Mouse (Mus musculus) heart, adult 2 months (tissue): ENCODE data around the gene Ccnyl1. TPM values are rescaled to one million over a fixed set of nuclear protein-coding genes. Genes with fewer than 3 reads are reported as not detected.
"Not testable (repeated sequence)": the region's sequence is repeated elsewhere in the genome, so short reads cannot be mapped to it uniquely, and the experiment has no call there.

Source experiments
- DNase-seq, 2 experiments: peaks; one replicate each; pipeline ENCODE4 v3.0.0; 2021
- H3K27ac ChIP-seq: fragments of 200-600 bp; 2 replicates; pipeline ENCODE4 v1.8.1; 2022
- H3K27me3 ChIP-seq: fragments of 200-500 bp; 2 replicates; pipeline ENCODE4 v1.6.1; 2012; ENCODE audit warnings: mild to moderate bottlenecking, low read length, inconsistent platforms, mixed read lengths; ENCODE audit not compliant: control insufficient read depth, insufficient read depth
- H3K36me3 ChIP-seq: fragments of 200-500 bp; 2 replicates; pipeline ENCODE4 v1.6.1; 2012; ENCODE audit warnings: low read length, inconsistent platforms; ENCODE audit not compliant: control insufficient read depth, insufficient read depth
- H3K4me1 ChIP-seq: fragments of 200-500 bp; 2 replicates; pipeline ENCODE4 v1.6.1; 2011; ENCODE audit warnings: low read length; ENCODE audit not compliant: control insufficient read depth, insufficient read depth
- H3K4me3 ChIP-seq: fragments of 200-600 bp; 2 replicates; pipeline ENCODE4 v1.8.1; 2022
- H3K79me2 ChIP-seq: fragments of 200-500 bp; replicated peaks from 2 replicates; pipeline ENCODE4 v1.6.1; 2012; ENCODE audit warnings: mild to moderate bottlenecking, inconsistent platforms, low read length, moderate library complexity, mixed read lengths; ENCODE audit not compliant: control insufficient read depth, insufficient read depth
- H3K9ac ChIP-seq: fragments of 200-500 bp; 2 replicates; pipeline ENCODE4 v1.6.1; 2012; ENCODE audit warnings: low read depth, mild to moderate bottlenecking, control low read depth, inconsistent platforms, low read length, mixed read lengths
- CTCF ChIP-seq: fragments of 200-600 bp; IDR thresholded peaks from 2 replicates; pipeline ENCODE4 v1.8.1; 2022; ENCODE audit warnings: antibody characterized with exemption, mild to moderate bottlenecking, moderate library complexity
- EP300 ChIP-seq: fragments of 200-500 bp; IDR thresholded peaks from 2 replicates; pipeline ENCODE4 v1.6.1; 2011; ENCODE audit warnings: low read depth, low read length, control low read depth; ENCODE audit not compliant: insufficient read depth
- POLR2A ChIP-seq: fragments of 200-500 bp; IDR thresholded peaks from 2 replicates; pipeline ENCODE4 v1.6.1; 2011; ENCODE audit warnings: mild to moderate bottlenecking, low read depth, low read length, control low read depth; ENCODE audit not compliant: insufficient read depth
- WGBS: fragments of 180-500 bp; shearing (Covaris S2); methylation state at CpG from one replicate; pipeline ENCODE4 v1.1.7; 2018; 5-methylcytosine and 5-hydroxymethylcytosine counted together
- intact Hi-C: fragments of 180-260 bp; cut with DNase I; formaldehyde crosslinking; loops from one replicate; pipeline ENCODE4 v1.15.1; 2025
- long read RNA-seq: library from polyadenylated mRNA; stranded (forward); transcript quantifications from one replicate; pipeline ENCODE4 v2.0.0, GENCODE M21; 2021
- polyA plus RNA-seq: library from polyadenylated mRNA; depleted of rRNA; stranded (reverse); fragments of >200 nt; gene quantifications from 2 replicates; pipeline ENCODE4 v1.2.3, GENCODE M21; 2012; rRNA removed
- total RNA-seq, 2 experiments: library from RNA; stranded (reverse); gene quantifications; 2 replicates each; pipeline ENCODE4 v1.2.3; 2021

Ccnyl1 gene
- total RNA-seq (10 to 100 TPM; 12.5 to 18.6 TPM), polyA plus RNA-seq (16.0 and 20.6 TPM in 2 replicates)
- long read RNA-seq, transcript Ccnyl1-201 (10 exons, 2,923 nt), result major isoform, 9 of 11 reads
- long read RNA-seq, partial matches to known transcripts, result 0 of 11 reads
- long read RNA-seq, other reads (novel, unspliced or antisense), result 2 of 11 reads

- Histone ChIP-seq H3K4me1 (peaks cover 6% of the 10 kb centered on the region), H3K9ac (peak within 1 kb of the TSS; percentile 97), H3K79me2 (peaks cover 2% of the 10 kb centered on the region; the same call in 1 of the 2 replicates), H3K36me3 (peaks cover 11% of the 10 kb centered on the region), H3K27me3 (no peaks in the 10 kb centered on the region), H3K27ac (peak within 1 kb of the TSS; percentile 90), H3K4me3 (peak within 1 kb of the TSS; percentile 83)
- 0 out of 2 replicates have a peak, but pooled peaks have one; percentile 6 for TF ChIP-seq EP300
- TF ChIP-seq POLR2A, result peak; percentile 61
- peak; percentile 38 for TF ChIP-seq CTCF
- DNase-seq, result peak; percentile 98 to 99
- intact Hi-C loops, result loop anchor here (1.0 to 5.0 kb wide), 5 partner anchors 14 to 158 kb away; partner anchors contain the start of genes Creb1, Fzd5 and Mettl21a
- 3% methylated on average over 70 of the region's 71 CpGs for WGBS
Measured at GRCm38 (mm10) chr1:64690213-64691013, at the start of gene Ccnyl1. TSS of gene Ccnyl1 (plus strand) at chr1:64690455.

- 89% methylated on average over 6 of the region's 6 CpGs for WGBS
Measured at GRCm38 (mm10) chr1:64641069-64641468, 49.2 kb upstream of the Ccnyl1 start.

GRCm38 (mm10) chr1:64642541-64642940 is 47.7 kb upstream of the Ccnyl1 start:
- H3K79me2 ChIP-seq, H3K4me3 ChIP-seq, H3K27me3 ChIP-seq, H3K27ac ChIP-seq, H3K4me1 ChIP-seq, H3K9ac ChIP-seq, H3K36me3 ChIP-seq, intact Hi-C loops, DNase-seq: not testable (repeated sequence)
- 88% methylated on average over 8 of the region's 8 CpGs for WGBS

More at GRCm38 (mm10) chr1:64641069-64641468, 49.2 kb upstream of the Ccnyl1 start:
- H3K9ac ChIP-seq, result no peak overlapping the region
- no peaks in the 10 kb centered on the region for H3K79me2 ChIP-seq
- H3K27ac ChIP-seq, result no peak overlapping the region
- no peaks in the 10 kb centered on the region for H3K4me1 ChIP-seq
- H3K27me3 ChIP-seq, result no peaks in the 10 kb centered on the region
- TF ChIP-seq CTCF, result no peak
- TF ChIP-seq POLR2A, result no peak
- TF ChIP-seq EP300, result no peak
- H3K36me3 ChIP-seq, result no peaks in the 10 kb centered on the region
- no peak overlapping the region for H3K4me3 ChIP-seq
- intact Hi-C loops, result no loop called here
- DNase-seq, result no peak

- H3K27me3 ChIP-seq, result no peaks in the 10 kb centered on the region
- 90% methylated on average over 3 of the region's 3 CpGs for WGBS
- H3K9ac ChIP-seq, result no peak overlapping the region
- H3K4me3 ChIP-seq, result no peak overlapping the region
- no peak for DNase-seq
- no peaks in the 10 kb centered on the region for H3K4me1 ChIP-seq
- H3K36me3 ChIP-seq, result no peaks in the 10 kb centered on the region
- no peaks in the 10 kb centered on the region for H3K79me2 ChIP-seq
- TF ChIP-seq EP300 (no peak), CTCF (no peak), POLR2A (no peak)
- H3K27ac ChIP-seq, result no peak overlapping the region
- intact Hi-C loops, result no loop called here
Measured at GRCm38 (mm10) chr1:64644513-64644912, 45.7 kb upstream of the Ccnyl1 start.

GRCm38 (mm10) chr1:64649362-64650124 is 40.7 kb upstream of the Ccnyl1 start:
- peak; percentile 12 to 22 for DNase-seq
- intact Hi-C loops, result no loop called here
- no peak overlapping the region for H3K27ac ChIP-seq
- H3K9ac ChIP-seq, result no peak overlapping the region
- WGBS, result 56% methylated on average over 11 of the region's 11 CpGs
- H3K27me3 ChIP-seq, result no peaks in the 10 kb centered on the region; the same call in 1 of the 2 replicates
- no peaks in the 10 kb centered on the region for H3K79me2 ChIP-seq
- H3K4me3 ChIP-seq, result no peak overlapping the region
- TF ChIP-seq EP300 (no peak), CTCF (no peak), POLR2A (no peak)
- no peaks in the 10 kb centered on the region for H3K36me3 ChIP-seq
- no peaks in the 10 kb centered on the region; the same call in 1 of the 2 replicates for H3K4me1 ChIP-seq

- Histone ChIP-seq H3K36me3 (no peaks in the 10 kb centered on the region), H3K79me2 (no peaks in the 10 kb centered on the region), H3K4me3 (no peak overlapping the region), H3K27me3 (no peaks in the 10 kb centered on the region; the same call in 1 of the 2 replicates), H3K4me1 (no peaks in the 10 kb centered on the region; the same call in 1 of the 2 replicates), H3K27ac (no peak overlapping the region), H3K9ac (no peak overlapping the region)
- 86% methylated on average over 6 of the region's 6 CpGs for WGBS
- TF ChIP-seq CTCF (no peak), EP300 (no peak), POLR2A (no peak)
- DNase-seq, result no peak
- intact Hi-C loops, result no loop called here
Measured at GRCm38 (mm10) chr1:64653701-64654100, 36.6 kb upstream of the Ccnyl1 start.
